Mouse (Mus musculus) embryonic facial prominence, embryonic 15.5 days (tissue): ENCODE results near the gene Metrn. TPM values are rescaled to one million over a fixed set of nuclear protein-coding genes. Genes with fewer than 3 reads are reported as not detected.
"Not testable (repeated sequence)": the region's sequence is repeated elsewhere in the genome, so short reads cannot be mapped to it uniquely, and the experiment has no call there.

ENCODE experiments used
- ATAC-seq: fragments of 200-750 bp; cut with Nextera tagmentation; 2 replicates; pipeline ENCODE4 v1.8.0; 2017; ENCODE audit warnings: low read depth, moderate TSS enrichment; ENCODE audit not compliant: insufficient number of reproducible peaks, low FRiP score, low TSS enrichment
- H3K27ac ChIP-seq: fragments of 300-500 bp; sonication (generic); replicated peaks from 2 replicates; pipeline ENCODE4 v1.5.1; 2015; ENCODE audit warnings: mild to moderate bottlenecking, inconsistent platforms
- H3K27me3 ChIP-seq: fragments of 300-500 bp; sonication (generic); 2 replicates; pipeline ENCODE4 v1.6.1; 2015; ENCODE audit warnings: inconsistent platforms
- H3K36me3 ChIP-seq: fragments of 300-500 bp; sonication (generic); 2 replicates; pipeline ENCODE4 v1.6.1; 2015; ENCODE audit warnings: mild to moderate bottlenecking, inconsistent platforms
- H3K4me1 ChIP-seq: fragments of 300-500 bp; sonication (generic); 2 replicates; pipeline ENCODE4 v1.6.1; 2015; ENCODE audit warnings: inconsistent platforms
- H3K4me2 ChIP-seq: fragments of 300-500 bp; sonication (generic); replicated peaks from 2 replicates; pipeline ENCODE4 v1.6.1; 2015; ENCODE audit warnings: mild to moderate bottlenecking, inconsistent platforms
- H3K4me3 ChIP-seq: fragments of 300-500 bp; sonication (generic); replicated peaks from 2 replicates; pipeline ENCODE4 v1.5.1; 2015; ENCODE audit warnings: mild to moderate bottlenecking, inconsistent platforms
- H3K9ac ChIP-seq: fragments of 300-500 bp; sonication (generic); 2 replicates; pipeline ENCODE4 v1.6.1; 2015; ENCODE audit warnings: inconsistent platforms
- H3K9me3 ChIP-seq: fragments of 300-500 bp; sonication (generic); replicated peaks from 2 replicates; pipeline ENCODE4 v1.6.1; 2016; ENCODE audit warnings: inconsistent platforms
- WGBS: fragments of 180-500 bp; shearing (Covaris S2); methylation state at CpG from one replicate; pipeline ENCODE4 v1.1.7; 2015; 5-methylcytosine and 5-hydroxymethylcytosine counted together
- polyA plus RNA-seq: library from polyadenylated mRNA; unstranded; fragments of >200 nt; fragmentation: Nextera tagmentation; extraction: Ambion mirVana; gene quantifications from 2 replicates; pipeline ENCODE4 v1.2.1, GENCODE M21; 2015

Metrn gene
- polyA plus RNA-seq, 1 experiment from 2014 or later = 41.8 TPM

DNA sequence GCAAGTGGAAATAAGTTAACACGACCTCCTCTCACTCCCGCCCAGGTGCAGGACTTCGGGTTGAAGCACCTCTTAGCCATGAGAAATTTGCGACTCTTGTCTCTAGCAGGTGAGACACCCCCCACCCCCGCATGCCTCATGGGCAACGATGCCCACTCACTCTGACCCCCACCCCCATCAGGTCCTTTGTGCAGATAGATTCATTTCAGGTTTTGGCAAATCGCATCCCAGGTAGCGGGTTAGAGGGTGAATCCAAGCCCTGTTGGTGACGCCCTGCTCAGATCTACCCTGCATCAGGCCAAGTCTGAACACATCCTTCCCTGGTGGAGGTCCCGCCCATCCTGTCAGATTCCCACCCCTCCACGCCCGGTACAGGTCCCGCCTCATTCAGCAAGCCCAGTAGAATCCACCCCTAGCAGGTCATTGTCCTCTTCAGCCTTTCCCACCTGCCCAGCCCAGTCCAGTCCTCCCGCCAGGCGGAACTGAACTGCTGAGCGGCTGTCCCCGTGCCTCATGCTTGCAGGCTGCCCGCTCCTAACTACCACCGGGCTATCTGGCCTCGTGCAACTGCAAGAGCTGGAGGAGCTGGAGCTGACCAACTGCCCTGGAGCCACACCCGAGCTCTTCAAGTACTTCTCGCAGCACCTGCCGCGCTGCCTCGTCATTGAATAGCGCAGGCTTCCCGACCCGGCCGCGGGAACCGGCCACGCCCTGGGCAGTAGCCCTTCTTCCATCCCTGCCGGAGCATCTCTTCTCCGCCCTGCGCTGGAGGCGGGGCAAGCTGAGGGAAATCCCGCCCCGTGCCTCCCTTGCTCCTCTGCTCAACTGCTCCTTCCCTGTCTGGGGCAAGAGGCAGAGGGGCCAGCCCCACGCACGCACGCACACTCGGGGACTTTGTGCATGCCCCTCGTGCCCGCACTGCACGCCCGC is 22.2 kb upstream of the Metrn start:
- Histone ChIP-seq H3K27ac (no peak overlapping the region), H3K9me3 (no peaks in the 10 kb centered on the region), H3K4me1 (peaks cover 15% of the 10 kb centered on the region), H3K27me3 (peaks cover 41% of the 10 kb centered on the region), H3K9ac (no peak overlapping the region), H3K4me2 (peak overlapping the region; percentile 47), H3K4me3 (peak overlapping the region; percentile 27), H3K36me3 (no peaks in the 10 kb centered on the region)
- ATAC-seq = no peak
- WGBS = 6% methylated on average over 46 of the region's 46 CpGs

DNA sequence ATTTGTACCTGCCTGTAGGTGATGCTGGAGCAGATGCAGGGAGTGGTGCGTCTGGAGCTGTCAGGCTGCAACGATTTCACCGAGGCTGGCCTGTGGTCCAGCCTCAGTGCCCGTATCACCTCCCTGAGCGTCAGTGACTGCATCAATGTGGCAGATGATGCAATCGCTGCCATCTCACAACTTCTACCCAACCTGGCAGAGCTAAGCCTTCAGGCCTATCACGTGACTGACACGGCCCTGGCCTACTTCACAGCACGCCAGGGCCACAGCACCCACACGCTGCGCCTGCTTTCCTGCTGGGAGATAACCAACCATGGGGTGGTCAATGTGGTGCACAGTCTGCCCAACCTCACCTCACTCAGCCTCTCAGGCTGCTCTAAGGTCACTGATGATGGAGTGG is 20.7 kb upstream of the Metrn start:
- H3K27me3 ChIP-seq = peaks cover 46% of the 10 kb centered on the region
- no peak overlapping the region for H3K27ac ChIP-seq
- H3K9ac ChIP-seq = no peak overlapping the region
- 77% methylated on average over 11 of the region's 11 CpGs for WGBS
- no peak overlapping the region for H3K4me2 ChIP-seq
- ATAC-seq = no peak
- no peak overlapping the region for H3K4me3 ChIP-seq
- peaks cover 15% of the 10 kb centered on the region for H3K4me1 ChIP-seq
- H3K9me3 ChIP-seq = no peaks in the 10 kb centered on the region
- no peaks in the 10 kb centered on the region for H3K36me3 ChIP-seq

DNA sequence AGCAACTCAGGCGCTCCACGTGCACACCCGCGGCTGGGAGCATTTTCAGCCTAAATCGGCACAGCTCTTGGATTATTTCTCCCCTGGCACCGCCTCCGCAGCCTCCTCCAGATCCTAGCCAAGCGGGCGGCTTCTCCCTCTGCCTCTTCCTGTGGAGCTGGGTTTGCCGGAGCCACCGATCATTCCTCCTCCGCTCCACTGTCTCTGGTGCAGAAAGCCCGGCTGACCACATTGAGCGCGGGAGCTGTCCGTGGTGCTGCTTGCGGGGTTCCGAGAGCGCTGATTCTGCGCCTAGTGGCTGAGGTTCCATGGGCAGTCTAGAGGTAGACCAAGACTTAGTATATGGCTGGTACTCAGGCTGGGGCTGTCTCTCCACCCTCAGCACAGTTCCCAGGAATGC is 16.5 kb upstream of the Metrn start:
- Histone ChIP-seq H3K27ac (no peak overlapping the region), H3K4me1 (peaks cover 22% of the 10 kb centered on the region), H3K9ac (no peak overlapping the region), H3K4me3 (no peak overlapping the region), H3K27me3 (peaks cover 56% of the 10 kb centered on the region), H3K36me3 (no peaks in the 10 kb centered on the region), H3K9me3 (no peaks in the 10 kb centered on the region), H3K4me2 (peak overlapping the region; percentile 12; the same call in 1 of the 2 replicates)
- 2% methylated on average over 20 of the region's 20 CpGs for WGBS
- no peak for ATAC-seq

DNA sequence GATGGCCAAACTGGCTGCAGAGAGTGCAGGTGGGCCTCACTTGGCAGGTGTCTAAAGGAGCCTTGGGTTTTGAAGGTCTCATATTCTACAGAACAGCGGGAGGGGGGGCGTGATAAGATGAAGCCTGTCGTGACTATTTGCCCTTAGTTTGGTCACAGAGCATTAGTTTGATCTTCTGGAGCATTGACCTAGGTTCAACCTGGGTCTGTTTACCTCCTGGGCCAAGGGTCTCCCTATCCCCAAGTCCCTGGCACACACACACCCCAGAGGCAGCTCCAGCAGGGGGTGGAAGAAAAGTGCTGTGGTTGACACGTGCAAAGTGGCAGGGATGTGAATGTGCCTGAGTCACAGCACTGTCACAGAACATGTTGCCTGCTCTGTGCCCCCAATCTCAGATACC is 14.0 kb upstream of the Metrn start:
- peaks cover 52% of the 10 kb centered on the region for H3K27me3 ChIP-seq
- no peak overlapping the region for H3K4me2 ChIP-seq
- H3K9me3 ChIP-seq = no peaks in the 10 kb centered on the region
- no peak overlapping the region for H3K4me3 ChIP-seq
- H3K27ac ChIP-seq = no peak overlapping the region
- 78% methylated on average over 4 of the region's 4 CpGs for WGBS
- no peak overlapping the region for H3K9ac ChIP-seq
- peaks cover 24% of the 10 kb centered on the region for H3K4me1 ChIP-seq
- ATAC-seq = no peak
- no peaks in the 10 kb centered on the region for H3K36me3 ChIP-seq

DNA sequence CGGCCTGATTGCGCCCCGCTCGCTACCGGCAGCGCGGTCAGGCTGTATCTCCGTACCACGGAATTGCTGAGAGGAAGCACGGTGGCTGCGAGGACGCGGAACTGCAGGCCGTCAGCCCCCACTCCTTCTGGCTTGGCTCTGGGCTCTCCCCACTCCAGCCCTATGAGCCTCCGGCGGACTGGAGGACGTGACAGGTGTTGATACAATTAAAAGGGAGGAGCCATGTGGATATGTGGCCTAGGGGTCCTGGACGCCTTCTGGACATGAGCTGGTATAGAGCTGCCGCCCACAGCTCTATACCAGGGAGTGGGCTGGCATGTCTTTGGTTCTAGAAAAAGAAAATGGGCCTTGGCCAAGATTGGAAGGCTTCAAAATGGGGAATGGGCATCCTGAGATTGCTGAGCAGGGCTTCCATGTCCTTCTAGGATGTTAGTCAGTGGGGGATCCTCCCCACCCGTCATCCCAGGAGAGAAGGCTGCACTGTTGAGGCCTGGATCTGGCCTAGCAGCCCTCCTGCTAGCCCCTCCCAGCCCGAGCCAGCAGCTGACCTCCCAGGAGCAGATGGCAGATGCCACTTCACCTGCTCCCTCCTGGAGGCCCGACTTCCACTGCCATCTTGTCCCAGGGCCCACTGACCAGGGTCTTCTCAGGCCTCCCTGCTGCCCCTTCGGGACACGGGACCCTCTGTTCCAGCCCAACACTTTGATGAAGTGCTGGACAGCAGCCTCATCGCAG is 12.8 kb upstream of the Metrn start:
- Histone ChIP-seq H3K36me3 (no peaks in the 10 kb centered on the region), H3K9me3 (no peaks in the 10 kb centered on the region), H3K4me3 (peak overlapping the region; percentile 71), H3K27me3 (peaks cover 52% of the 10 kb centered on the region), H3K4me1 (peaks cover 24% of the 10 kb centered on the region), H3K9ac (peak overlapping the region; percentile 48), H3K4me2 (peak overlapping the region; percentile 97), H3K27ac (no peak overlapping the region)
- 8% methylated on average over 25 of the region's 25 CpGs for WGBS
- ATAC-seq = peak; percentile 12; the same call in 1 of the 2 replicates

DNA sequence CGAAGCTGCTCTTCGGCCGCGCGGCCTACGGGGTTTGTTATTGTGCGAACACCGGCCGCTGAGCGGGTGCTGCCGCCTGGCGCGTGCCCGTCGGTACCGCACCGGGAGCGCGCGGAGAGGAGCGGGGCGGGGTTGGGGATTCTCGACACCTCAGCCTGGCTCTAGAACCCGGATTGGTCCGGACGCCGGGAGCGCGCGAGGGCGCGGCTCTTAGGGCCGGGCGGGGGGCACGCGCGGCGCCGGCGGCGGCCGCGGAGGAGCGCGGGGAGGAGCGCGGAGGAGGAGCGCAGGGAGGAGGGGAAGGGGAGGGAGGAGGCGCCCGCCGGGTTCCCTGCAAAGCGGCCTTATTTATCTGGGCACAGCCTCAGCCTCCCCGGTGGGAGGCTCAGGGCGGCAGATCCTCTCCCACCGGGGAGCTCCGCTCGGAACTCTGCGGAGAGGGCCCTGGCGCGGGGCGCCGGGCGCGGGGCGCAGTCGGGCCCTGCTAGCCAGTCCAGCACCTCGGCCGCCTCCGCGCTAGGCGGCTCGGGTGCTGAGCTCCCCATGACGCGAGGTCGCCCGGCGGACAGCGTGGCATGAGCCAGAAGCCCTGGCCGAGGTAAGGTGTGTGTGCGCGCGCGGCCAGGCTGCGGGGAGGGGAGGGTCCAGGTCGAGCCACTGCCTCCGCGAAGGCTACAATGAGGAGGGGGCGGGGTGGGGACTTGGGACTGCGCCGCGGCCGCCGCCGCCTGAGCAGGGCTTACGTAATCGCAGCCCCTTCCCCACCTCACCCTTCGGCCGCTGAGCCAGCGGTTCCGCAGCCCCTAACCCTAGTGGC is 12.1 kb upstream of the Metrn start, which contains the start of gene Fbxl16:
Gene Fbxl16, plus strand, starts transcription at position 297 of the 817 bp plus-strand sequence.
- Histone ChIP-seq H3K27ac (no peak within 1 kb of the TSS), H3K36me3 (no peaks in the 10 kb centered on the region), H3K4me2 (peak within 1 kb of the TSS; percentile 97), H3K9ac (peak within 1 kb of the TSS; percentile 48), H3K4me3 (peak within 1 kb of the TSS; percentile 71), H3K27me3 (peaks cover 52% of the 10 kb centered on the region), H3K9me3 (no peaks in the 10 kb centered on the region), H3K4me1 (peaks cover 24% of the 10 kb centered on the region)
- ATAC-seq = peak; percentile 85
- 1% methylated on average over 89 of the region's 100 CpGs for WGBS

DNA sequence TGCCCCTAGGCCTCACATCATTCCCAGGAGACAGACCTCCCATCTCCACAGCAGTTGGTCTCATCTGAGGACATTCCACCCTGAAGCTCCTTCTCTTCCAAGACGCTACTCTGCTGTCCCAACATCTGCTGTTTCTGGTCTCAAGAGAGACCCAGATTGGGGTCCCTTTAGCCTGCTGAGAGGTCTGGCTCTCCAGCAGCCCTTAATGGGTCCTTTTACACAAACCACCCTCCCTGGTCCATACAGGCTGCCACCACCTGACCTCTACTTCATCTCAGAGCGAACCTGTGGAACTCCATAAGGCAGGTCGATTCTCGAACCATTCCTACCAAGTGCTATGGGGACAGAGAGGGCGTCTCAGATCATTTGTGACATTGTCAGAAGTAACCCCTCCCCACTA is 11.1 kb upstream of the Metrn start:
- peak overlapping the region; percentile 71 for H3K4me3 ChIP-seq
- H3K9ac ChIP-seq = no peak overlapping the region
- H3K27me3 ChIP-seq = peaks cover 51% of the 10 kb centered on the region
- 40% methylated on average over 5 of the region's 5 CpGs for WGBS
- H3K27ac ChIP-seq = no peak overlapping the region
- no peak for ATAC-seq
- H3K9me3 ChIP-seq = no peaks in the 10 kb centered on the region
- peaks cover 18% of the 10 kb centered on the region for H3K4me1 ChIP-seq
- peak overlapping the region; percentile 97 for H3K4me2 ChIP-seq
- H3K36me3 ChIP-seq = no peaks in the 10 kb centered on the region

DNA sequence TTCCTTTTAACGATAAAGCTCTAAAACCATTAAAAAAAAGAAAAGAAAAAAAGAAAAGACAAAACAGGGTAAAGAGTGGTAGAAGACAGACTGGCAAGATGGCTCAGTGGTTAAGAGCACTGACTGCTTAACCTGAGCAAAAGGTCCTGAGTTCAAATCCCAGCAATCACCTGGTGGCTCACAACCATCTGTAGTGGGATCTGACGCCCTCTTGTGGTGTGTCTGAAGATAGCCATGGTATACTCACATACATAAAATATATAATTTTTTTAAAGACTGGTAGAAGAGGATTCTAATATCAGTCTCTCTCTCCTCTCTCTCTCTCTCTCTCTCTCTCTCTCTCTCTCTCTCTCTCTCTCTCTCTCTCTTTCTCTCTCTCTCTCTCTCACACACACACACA is 10.5 kb upstream of the Metrn start:
- H3K27ac ChIP-seq, H3K9ac ChIP-seq, H3K36me3 ChIP-seq, H3K9me3 ChIP-seq, H3K4me3 ChIP-seq, ATAC-seq, H3K4me2 ChIP-seq: not testable (repeated sequence)
- 49% methylated on average over 2 of the region's 2 CpGs for WGBS
- Histone ChIP-seq H3K4me1 (peaks cover 17% of the 10 kb centered on the region), H3K27me3 (peaks cover 48% of the 10 kb centered on the region)

DNA sequence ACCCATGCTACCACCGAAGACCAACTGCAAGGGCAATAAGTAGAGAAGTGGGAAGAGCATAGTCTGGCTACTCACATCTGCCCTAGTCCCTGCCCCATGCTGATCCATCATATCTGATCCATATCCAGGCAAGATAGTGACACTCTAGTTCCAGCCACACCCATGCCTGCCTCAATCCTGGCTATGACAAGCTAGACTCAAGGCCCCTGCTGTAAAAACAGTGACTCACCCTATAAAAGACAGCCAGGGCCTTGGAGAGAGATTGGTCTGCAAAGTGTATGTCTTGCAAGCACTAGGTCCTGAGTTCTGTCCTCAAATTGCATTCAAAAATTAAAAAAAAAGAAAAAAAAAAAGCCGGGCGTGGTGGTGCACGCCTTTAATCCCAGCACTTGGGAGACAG is 9.6 kb upstream of the Metrn start:
- no peak for ATAC-seq
- Histone ChIP-seq H3K9ac (no peak overlapping the region), H3K9me3 (no peaks in the 10 kb centered on the region), H3K36me3 (no peaks in the 10 kb centered on the region), H3K4me2 (no peak overlapping the region), H3K27me3 (peaks cover 45% of the 10 kb centered on the region), H3K4me3 (no peak overlapping the region), H3K27ac (no peak overlapping the region), H3K4me1 (peaks cover 17% of the 10 kb centered on the region)
- 79% methylated on average over 4 of the region's 4 CpGs for WGBS

DNA sequence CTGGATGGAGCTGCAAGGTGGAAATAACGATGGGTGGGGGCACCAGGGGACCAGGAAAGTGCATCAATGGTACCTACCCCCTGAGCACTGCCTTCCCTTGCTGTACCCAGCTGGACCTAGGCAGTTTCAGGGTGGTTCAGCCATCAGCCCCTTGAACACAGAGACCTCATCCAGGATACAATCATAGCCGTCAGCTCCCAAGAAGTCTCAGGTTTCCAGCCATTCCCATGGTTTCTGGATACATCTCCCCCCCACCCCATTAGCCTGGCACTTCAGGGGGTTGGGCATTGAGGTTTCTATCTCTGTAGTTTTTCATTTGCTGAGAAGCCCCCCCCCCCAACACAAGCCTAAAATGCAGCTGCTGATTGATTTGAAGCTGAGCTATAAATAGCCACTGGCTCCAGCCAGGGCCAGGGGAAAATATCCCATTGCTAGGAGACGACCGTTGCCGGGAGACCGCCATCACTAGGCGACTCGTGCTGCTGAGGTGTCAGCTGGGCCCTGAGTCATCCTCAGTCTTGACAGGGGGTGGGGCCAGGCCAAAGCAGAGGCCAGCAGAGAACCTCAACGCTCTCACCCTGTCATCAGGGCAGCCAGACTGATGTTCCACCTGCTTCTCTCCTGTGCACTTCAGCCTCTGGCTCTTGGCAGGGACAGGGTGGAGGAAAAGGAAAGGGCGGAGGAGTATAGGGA is 6.0 kb upstream of the Metrn start:
- Histone ChIP-seq H3K4me1 (no peaks in the 10 kb centered on the region), H3K4me2 (no peak overlapping the region), H3K9ac (no peak overlapping the region), H3K4me3 (no peak overlapping the region), H3K36me3 (no peaks in the 10 kb centered on the region), H3K9me3 (no peaks in the 10 kb centered on the region), H3K27ac (no peak overlapping the region), H3K27me3 (peaks cover 10% of the 10 kb centered on the region)
- WGBS = 11% methylated on average over 10 of the region's 10 CpGs
- ATAC-seq = peak; percentile 72
